Mouse (Mus musculus) left cerebral cortex, adult 2 months (tissue): ENCODE data around the gene F2rl1. TPM values are rescaled to one million over a fixed set of nuclear protein-coding genes. Genes with fewer than 3 reads are reported as not detected.
A peak's percentile ranks its signal among the peaks of the same experiment; 100 is the strongest.

Source experiments
- DNase-seq, 2 experiments: peaks; one replicate each; pipeline ENCODE4 v3.0.0; 2021 to 2022; ENCODE audit warnings: low spot score in 2 of 2, mixed read lengths in 1 of 2; ENCODE audit errors: extremely low spot score in 1 of 2
- H3K27ac ChIP-seq: fragments of 200-600 bp; 2 replicates; pipeline ENCODE4 v1.8.1; 2022
- H3K4me3 ChIP-seq: fragments of 200-600 bp; 2 replicates; pipeline ENCODE4 v1.8.1; 2022
- CTCF ChIP-seq: fragments of 200-600 bp; IDR thresholded peaks from 2 replicates; pipeline ENCODE4 v1.8.1; 2022; ENCODE audit warnings: antibody characterized with exemption, mild to moderate bottlenecking, moderate library complexity
- intact Hi-C: fragments of 180-260 bp; cut with DNase I; formaldehyde crosslinking; loops from one replicate; pipeline ENCODE4 v1.15.1; 2025
- total RNA-seq, 2 experiments: library from RNA; stranded (reverse); gene quantifications; 2 replicates each; pipeline ENCODE4 v1.2.3; 2021

F2rl1 gene
- total RNA-seq, 2 experiments from 2014 or later = 0.21 to 0.32 TPM

- Histone ChIP-seq H3K4me3 (no peak overlapping the region), H3K27ac (no peak overlapping the region)
- peak; percentile 75 to 82 for DNase-seq
- intact Hi-C loops = loop anchor here (1.0 kb wide), 1 partner anchor 91 kb away; no protein-coding TSS in a partner anchor
- TF ChIP-seq CTCF = peak; percentile 93
These were observed 43.6 kb downstream of the F2rl1 start for GRCm38 (mm10) chr13:95481428-95481827.

- no peak for TF ChIP-seq CTCF
- Histone ChIP-seq H3K27ac (no peak within 1 kb of the TSS), H3K4me3 (no peak within 1 kb of the TSS)
- no peak for DNase-seq
- intact Hi-C loops = no loop called here
These were observed 46.2 kb downstream of the F2rl1 start, which contains the start of gene S100z for GRCm38 (mm10) chr13:95478671-95479413. TSS of gene S100z (minus strand) at chr13:95478721.

DNA sequence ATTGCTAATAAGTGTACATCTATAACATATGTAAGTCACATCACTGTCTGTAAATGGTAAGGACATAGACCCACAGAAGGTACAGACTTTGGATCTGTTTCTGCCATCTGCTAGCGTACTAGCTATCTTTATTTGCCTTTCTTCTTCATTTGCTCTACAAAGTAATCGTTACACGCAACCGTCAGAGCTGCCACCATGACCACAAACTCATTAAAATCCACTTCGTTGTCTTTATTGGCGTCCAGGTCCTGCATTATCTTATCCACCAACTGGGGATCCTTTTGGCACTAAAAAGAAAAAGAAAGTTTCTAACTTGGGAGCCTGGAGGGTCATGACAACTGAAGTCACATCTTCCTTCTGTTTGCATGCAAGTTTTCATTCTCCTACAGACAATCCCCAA lies 47.9 kb downstream of the F2rl1 start:
- no peak for DNase-seq
- Histone ChIP-seq H3K4me3 (no peak overlapping the region), H3K27ac (no peak overlapping the region)
- intact Hi-C loops = no loop called here
- no peak for TF ChIP-seq CTCF

- intact Hi-C loops = no loop called here
- Histone ChIP-seq H3K4me3 (no peak overlapping the region), H3K27ac (no peak overlapping the region)
- no peak for TF ChIP-seq CTCF
- DNase-seq = no peak
These were observed 49.9 kb downstream of the F2rl1 start for GRCm38 (mm10) chr13:95475124-95475523.

DNA sequence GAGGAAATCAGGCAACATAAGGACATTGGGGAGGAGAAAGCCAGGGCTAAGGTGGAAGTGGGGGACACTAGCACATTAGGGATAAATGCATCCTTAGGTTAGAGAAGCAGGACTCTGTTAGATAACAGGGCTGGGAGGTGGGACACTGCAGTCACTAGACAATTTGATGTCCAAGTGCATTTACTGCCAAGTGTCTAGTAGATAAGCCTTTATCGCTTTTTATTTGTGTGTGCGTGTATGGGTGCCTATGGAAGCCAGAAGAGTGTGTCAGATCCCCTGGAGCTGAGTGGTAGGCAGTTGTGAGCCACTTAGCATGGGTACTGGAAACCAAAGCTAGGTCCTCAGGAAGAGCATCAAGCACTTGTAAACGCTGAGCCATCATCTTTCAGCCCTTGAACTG lies 50.7 kb downstream of the F2rl1 start:
- no peak for TF ChIP-seq CTCF
- Histone ChIP-seq H3K27ac (no peak overlapping the region), H3K4me3 (no peak overlapping the region)
- DNase-seq = no peak
- intact Hi-C loops = no loop called here

DNA sequence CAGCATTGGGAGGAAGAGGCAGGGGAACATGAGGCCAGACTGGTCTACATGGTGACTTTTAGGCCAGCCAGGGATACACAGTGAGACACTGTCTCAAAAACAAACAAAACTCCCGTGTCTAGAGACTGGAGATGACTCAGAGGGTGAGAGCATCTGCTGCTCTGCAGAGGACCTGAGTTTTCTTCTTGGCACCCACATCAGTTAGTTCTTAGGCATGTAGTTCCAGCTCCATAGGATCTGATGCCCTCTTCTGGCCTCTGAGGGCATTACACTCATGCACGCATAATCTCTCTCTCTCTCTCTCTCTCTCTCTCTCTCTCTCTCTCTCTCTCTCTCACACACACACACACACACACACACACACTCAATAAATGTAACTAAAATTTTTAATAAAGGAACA lies 54.1 kb downstream of the F2rl1 start:
- peak; percentile 17 for TF ChIP-seq CTCF
- no peak overlapping the region for H3K4me3 ChIP-seq
- intact Hi-C loops = no loop called here
- no peak for DNase-seq
- no peak overlapping the region for H3K27ac ChIP-seq

Other genes with a start within 250 kb of the F2rl1 start
- gene Zbed3, start 201.6 kb downstream of the F2rl1 start, total RNA-seq = 10 to 100 TPM; 12.7 to 16.0 TPM
- 10 to 100 TPM; 50.9 to 51.1 TPM for gene Aggf1, start 149.9 kb downstream of the F2rl1 start, total RNA-seq
- 10 to 100 TPM; 24.5 to 25.0 TPM for gene Crhbp, start 80.3 kb downstream of the F2rl1 start, total RNA-seq
- gene S100z, start 46.5 kb downstream of the F2rl1 start, total RNA-seq = not detected
- 1 to 10 TPM; 3.9 to 4.4 TPM for gene F2r, start 93.3 kb upstream of the F2rl1 start, total RNA-seq
- gene F2rl2, start 171.6 kb upstream of the F2rl1 start, total RNA-seq = 1 to 10 TPM; 1.2 to 1.3 TPM